Mouse (Mus musculus) testis, postnatal 10 days (tissue): Measurements from ENCODE around the gene Aven.

Experiments
- DNase-seq: peaks from one replicate; pipeline ENCODE4 v3.0.0; 2021; ENCODE audit warnings: low spot score

The Aven gene

GRCm38 (mm10) chr2:112490483-112491196 lies 2.1 kb upstream of the Aven start:
- DNase-seq: no peak

- DNase-seq: no peak
Observed at GRCm38 (mm10) chr2:112491629-112492028, 1.1 kb upstream of the Aven start.

GRCm38 (mm10) chr2:112492431-112492855 lies 321 bp upstream of the Aven start:
- DNase-seq: no peak

- no peak for DNase-seq
Observed at GRCm38 (mm10) chr2:112493539-112494260, 936 bp downstream of the Aven start.

- no peak for DNase-seq
Observed at GRCm38 (mm10) chr2:112497851-112498250, 5.1 kb downstream of the Aven start.

DNA sequence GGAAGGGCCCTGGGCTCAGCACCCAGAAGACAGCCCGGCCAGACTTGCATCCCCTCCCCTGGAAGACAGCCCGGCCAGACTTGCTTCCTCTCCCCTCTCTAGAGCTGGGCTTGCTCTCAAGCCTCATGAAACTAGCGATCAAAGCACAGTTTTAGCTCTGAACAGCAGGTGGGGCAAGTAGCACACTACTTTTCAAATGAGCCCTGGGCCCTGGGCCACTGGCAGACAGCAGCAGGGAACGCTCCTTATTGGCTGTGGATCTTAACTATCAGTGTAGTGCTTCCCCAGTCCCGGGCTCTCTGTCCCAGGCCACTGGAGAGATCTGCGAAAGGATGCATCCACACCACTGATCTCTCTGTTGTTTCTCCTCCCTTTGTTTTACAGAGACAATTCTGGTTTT lies 8.4 kb downstream of the Aven start:
- peak; percentile 77 for DNase-seq

GRCm38 (mm10) chr2:112503978-112504377 lies 11.2 kb downstream of the Aven start:
- DNase-seq: no peak

GRCm38 (mm10) chr2:112506841-112507435 lies 14.2 kb downstream of the Aven start:
- DNase-seq: no peak

- DNase-seq: no peak
Observed at GRCm38 (mm10) chr2:112507444-112507843, 14.7 kb downstream of the Aven start.

GRCm38 (mm10) chr2:112510140-112510539 lies 17.4 kb downstream of the Aven start:
- no peak for DNase-seq

- DNase-seq: no peak
Observed at GRCm38 (mm10) chr2:112513036-112513435, 20.3 kb downstream of the Aven start.

DNA sequence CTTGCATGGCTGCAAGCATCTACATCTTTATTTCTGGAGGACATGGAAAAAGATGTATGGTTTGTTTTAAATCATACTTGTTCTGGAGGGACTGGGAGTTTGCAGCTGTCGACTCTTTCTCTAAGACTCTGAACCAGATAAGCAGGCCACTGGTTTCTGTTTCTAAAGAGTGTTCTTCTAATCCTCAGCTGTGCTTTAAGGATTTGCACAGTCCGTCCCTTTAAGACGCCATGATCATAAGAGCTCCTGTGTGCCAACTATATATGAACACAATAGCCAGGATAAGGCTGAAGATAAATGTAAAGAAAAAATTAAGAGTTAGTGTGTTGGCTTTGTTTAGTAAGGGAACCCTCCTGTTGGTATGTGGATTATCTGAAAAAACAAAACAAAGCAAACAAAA lies 24.0 kb downstream of the Aven start:
- DNase-seq: no peak

- DNase-seq: no peak
Observed at GRCm38 (mm10) chr2:112517218-112517617, 24.5 kb downstream of the Aven start.

DNA sequence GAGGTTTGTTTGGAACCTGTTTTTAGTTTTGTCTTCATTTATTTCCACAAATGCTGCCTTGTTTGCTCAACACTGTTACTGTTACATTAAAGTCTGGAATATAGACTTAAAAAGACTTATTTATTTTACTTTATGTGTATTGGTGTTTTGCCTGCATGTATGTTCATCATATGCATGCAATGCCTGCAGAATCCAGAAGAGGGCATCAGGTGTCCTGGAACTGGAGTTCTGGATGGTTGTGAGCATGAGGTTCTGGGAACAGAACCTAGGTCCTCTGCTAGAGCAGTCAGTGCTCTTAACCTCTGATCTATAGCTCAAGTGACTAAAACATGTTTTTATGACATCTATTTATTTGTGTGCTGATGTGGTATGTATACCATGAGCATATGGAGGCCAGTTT lies 25.8 kb downstream of the Aven start:
- DNase-seq: no peak

- no peak for DNase-seq
Observed at GRCm38 (mm10) chr2:112520526-112521482, 28.0 kb downstream of the Aven start.

DNA sequence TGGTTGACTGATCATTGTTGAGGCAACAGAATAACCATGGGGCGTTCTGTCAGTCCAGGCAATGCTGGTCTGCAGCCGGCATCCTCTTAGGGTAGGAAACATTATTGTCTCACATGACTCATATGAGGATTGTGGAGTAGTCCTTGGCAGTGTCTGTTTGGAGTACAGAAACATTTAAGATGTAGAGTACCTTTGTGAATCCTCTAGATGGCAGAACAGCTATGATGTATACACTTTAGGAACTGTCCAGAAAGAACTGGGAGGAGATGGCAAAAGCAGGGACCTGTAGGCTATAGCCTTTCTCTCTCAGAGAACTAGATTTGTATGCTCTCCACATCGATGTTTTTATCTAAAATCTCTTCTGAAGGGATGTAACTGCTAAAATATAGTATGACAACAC lies 34.2 kb downstream of the Aven start:
- DNase-seq: no peak

DNA sequence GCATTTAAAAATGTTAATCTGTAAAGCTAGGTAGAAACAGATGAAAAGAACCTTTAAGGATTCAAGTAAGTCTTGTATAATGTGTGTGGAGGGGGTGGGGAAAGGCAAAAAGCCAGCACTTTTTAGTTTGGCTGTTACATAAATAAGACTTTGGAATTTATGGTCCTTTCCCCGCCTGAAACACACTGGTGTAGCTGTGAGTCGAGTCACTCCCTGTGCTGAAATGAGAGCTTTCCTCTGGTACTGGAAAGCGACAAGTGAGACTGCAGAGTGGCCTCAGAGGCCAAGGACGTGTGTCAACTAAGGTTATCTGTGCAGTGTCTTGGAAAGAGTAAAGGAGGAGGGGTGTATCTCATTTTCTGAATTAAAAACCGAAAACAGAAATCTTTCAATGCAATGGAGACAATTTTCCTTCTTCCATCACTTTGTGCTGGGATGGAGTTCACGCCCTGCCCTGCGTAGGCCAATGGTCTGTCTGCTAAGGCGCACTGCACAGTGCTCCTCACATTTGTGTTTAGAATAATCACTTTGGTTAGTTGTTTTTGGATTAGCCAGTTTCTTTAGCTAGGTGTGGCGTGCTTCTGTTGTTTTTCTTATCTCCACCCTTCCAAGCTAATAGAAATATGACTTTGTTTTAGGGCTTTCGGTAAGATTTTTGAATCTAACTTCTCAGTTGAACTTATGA lies 40.2 kb downstream of the Aven start:
- peak; percentile 35 for DNase-seq

- DNase-seq: peak; percentile 25
Observed at GRCm38 (mm10) chr2:112534677-112535222, 42.0 kb downstream of the Aven start.

- DNase-seq: no peak
Observed at GRCm38 (mm10) chr2:112538783-112539182, 46.0 kb downstream of the Aven start.

GRCm38 (mm10) chr2:112541695-112542285 lies 49.0 kb downstream of the Aven start:
- DNase-seq: no peak

- DNase-seq: no peak
Observed at GRCm38 (mm10) chr2:112556527-112556926, 63.8 kb downstream of the Aven start.
